In genomic region chr10:77596060-77596459, GRCm38 (mm10) we compare ENCODE assay signal across 23 mouse cellular contexts. TPM values are rescaled to one million over a fixed set of nuclear protein-coding genes. Genes with fewer than 3 reads are reported as not detected.
"Had no signal": no experiment of that assay in that cellular context is flagged by ENCODE, and none has a peak within 500 bp of the region (broad histone marks: within the 10 kb centered on the region; RNA-seq: fewer than 3 reads in every experiment).

No protein-coding gene starts in this region.

- ATAC-seq: liver, postnatal 0 days; lung, postnatal 0 days; midbrain, embryonic 13.5 days; midbrain, embryonic 16.5 days had no signal

- H3K4me2 ChIP-seq: kidney, embryonic 15.5 days; limb, embryonic 12.5 days; limb, embryonic 15.5 days; liver, embryonic 11.5 days; lung, embryonic 14.5 days; midbrain, embryonic 13.5 days had no signal

- H3K4me3 ChIP-seq: kidney, embryonic 15.5 days; limb, embryonic 12.5 days; limb, embryonic 15.5 days; midbrain, embryonic 13.5 days had no signal

- H3K27ac ChIP-seq: kidney, embryonic 15.5 days; limb, embryonic 12.5 days; limb, embryonic 15.5 days; liver, embryonic 14.5 days; macrophage; midbrain, embryonic 13.5 days had no signal

- H3K27me3 ChIP-seq: kidney, embryonic 15.5 days; limb, embryonic 12.5 days; limb, embryonic 15.5 days; midbrain, embryonic 13.5 days had no signal

- H3K4me1 ChIP-seq: limb, embryonic 12.5 days; midbrain, embryonic 13.5 days had no signal

- H3K9me3 ChIP-seq: kidney, embryonic 15.5 days; limb, embryonic 15.5 days; midbrain, embryonic 13.5 days had no signal

- H3K9ac ChIP-seq: kidney, embryonic 15.5 days; limb, embryonic 12.5 days; limb, embryonic 15.5 days; liver, embryonic 14.5 days; liver, postnatal 0 days; lung, embryonic 14.5 days; midbrain, embryonic 13.5 days had no signal

- DNase-seq: kidney, adult 11 months; kidney, adult 8-10 months; kidney, postnatal 10 days; kidney, postnatal 36 days; layer of hippocampus, postnatal 36 days; liver, postnatal 0 days; lung, embryonic 14.5 days; right cerebral cortex, postnatal 25 days; thymus, adult 2 months; thymus, postnatal 14 days; thymus, postnatal 4 days had no signal

RNA-seq across cellular contexts. Expression of gene Gm49325, which starts 9.9 kb away (rescaled TPM):
- total RNA-seq: megakaryocyte, adult 5-6 weeks had no signal
- polyA plus RNA-seq: small intestine, adult 2 months; spleen, adult 2 months; thymus, adult 2 months had no signal
